Mouse (Mus musculus): ENCODE results near the gene AC140267.1. TPM values are rescaled to one million over a fixed set of nuclear protein-coding genes. Genes with fewer than 3 reads are reported as not detected.

The AC140267.1 gene
- polyA plus RNA-seq, 2 experiments, result not detected

DNA sequence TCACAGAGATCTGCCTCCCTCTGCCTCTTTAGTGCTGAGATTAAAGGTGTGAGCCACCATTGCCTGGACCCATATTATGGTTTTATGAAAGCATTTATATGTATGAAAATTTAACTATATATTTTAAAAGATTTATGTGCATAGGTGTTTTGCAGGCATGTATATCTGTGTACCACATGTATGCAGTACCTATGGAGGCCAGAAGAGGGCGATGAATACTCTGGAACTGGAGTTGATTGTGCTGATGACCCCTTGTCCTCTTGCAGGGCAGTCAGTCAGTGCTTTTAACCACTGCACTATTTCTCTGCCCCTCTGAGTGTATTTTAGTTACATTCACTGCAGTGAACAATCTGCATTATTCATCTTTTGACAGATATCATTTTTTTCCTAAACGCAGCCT, 9.8 kb upstream of the AC140267.1 start:
- no peak overlapping the region for H3K4me3 ChIP-seq (ENCODE audit: insufficient read depth in 1 of 2, low read depth in 2 of 2, low read length in 2 of 2)
- 48% methylated on average over 2 of the region's 2 CpGs for WGBS (ENCODE audit: insufficient replicate concordance)
- DNase-seq (ENCODE audit: low read depth in 3 of 3, low spot score in 3 of 3), result peak; percentile 58 to 59 (median 58)
- no peak overlapping the region for H3K27ac ChIP-seq
- no peaks in the 10 kb centered on the region for H3K4me1 ChIP-seq (replicated peaks; ENCODE audit: control insufficient read depth in 2 of 2, insufficient read depth in 2 of 2, low read length in 1 of 2)
- H3K4me2 ChIP-seq (ENCODE audit: low read depth), result no peak overlapping the region
- no peaks in the 10 kb centered on the region for H3K27me3 ChIP-seq (ENCODE audit: control insufficient read depth, insufficient read depth, low read length)
- peak; percentile 67; the same call in 1 of the 2 replicates for ATAC-seq (ENCODE audit: insufficient read depth)
- H3K36me3 ChIP-seq (replicated peaks; ENCODE audit: control insufficient read depth, insufficient read depth, low read depth), result no peaks in the 10 kb centered on the region
- H3K9ac ChIP-seq (replicated peaks), result no peak overlapping the region
- no peaks in the 10 kb centered on the region for H3K9me3 ChIP-seq (ENCODE audit: control insufficient read depth, low read length)
- no peak for TF ChIP-seq EP300 (IDR thresholded peaks at IDR 0.05; ENCODE audit: low read depth)
- TF ChIP-seq CTCF (IDR thresholded peaks at IDR 0.05; ENCODE audit: low read depth), result peak; percentile 83

DNA sequence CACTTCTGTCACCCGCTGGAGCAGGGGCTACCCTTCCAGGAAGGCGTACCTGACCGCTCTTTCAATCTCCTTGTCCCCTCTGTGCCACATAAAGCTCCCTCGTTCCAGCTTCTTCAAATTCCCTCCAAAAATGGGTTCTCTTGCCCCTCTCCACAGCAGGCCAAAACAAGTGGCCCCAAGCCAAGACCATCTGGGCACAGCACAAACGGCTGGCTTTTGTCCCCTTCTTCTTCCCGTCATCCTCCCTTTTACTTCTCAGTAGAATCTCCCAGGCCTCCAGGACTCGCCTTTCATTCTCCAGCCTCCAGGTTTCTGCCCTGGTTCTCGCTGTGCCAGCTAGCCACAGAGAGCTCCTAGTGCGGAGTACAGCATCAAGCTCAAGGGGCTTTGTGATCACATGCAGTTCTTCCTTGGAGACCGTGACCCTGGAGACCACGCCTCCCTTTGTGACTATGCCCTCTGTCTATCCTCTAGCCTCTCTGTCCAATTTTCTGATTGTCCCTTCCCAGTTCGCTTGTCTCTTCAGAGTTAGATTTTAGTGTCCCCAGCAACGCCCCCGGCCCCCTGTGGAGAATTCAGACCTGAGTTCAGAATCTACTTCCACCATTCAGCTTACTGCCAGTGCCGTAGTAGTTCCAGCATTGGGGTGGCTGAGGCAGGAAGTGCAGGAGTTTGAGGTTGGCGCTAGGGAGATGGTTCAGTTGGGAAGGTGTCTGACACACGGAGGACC, 7.4 kb upstream of the AC140267.1 start:
- Histone ChIP-seq H3K4me1 (replicated peaks; ENCODE audit: control insufficient read depth in 2 of 2, insufficient read depth in 2 of 2, low read length in 1 of 2) (peaks cover 4 to 8% of the 10 kb centered on the region in 2 experiments), H3K27me3 (ENCODE audit: control insufficient read depth, insufficient read depth, low read length) (no peaks in the 10 kb centered on the region), H3K4me2 (ENCODE audit: low read depth) (no peak overlapping the region), H3K4me3 (ENCODE audit: insufficient read depth in 1 of 2, low read depth in 2 of 2, low read length in 2 of 2) (no peak overlapping the region), H3K9ac (replicated peaks) (no peak overlapping the region), H3K27ac (no peak overlapping the region), H3K36me3 (replicated peaks; ENCODE audit: control insufficient read depth, insufficient read depth, low read depth) (no peaks in the 10 kb centered on the region), H3K9me3 (ENCODE audit: control insufficient read depth, low read length) (no peaks in the 10 kb centered on the region)
- 60% methylated on average over 17 of the region's 17 CpGs for WGBS (ENCODE audit: insufficient replicate concordance)
- DNase-seq (ENCODE audit: low read depth in 3 of 3, low spot score in 3 of 3) (no peak), ATAC-seq (ENCODE audit: insufficient read depth) (no peak)
- TF ChIP-seq CTCF (IDR thresholded peaks at IDR 0.05; ENCODE audit: low read depth), result no peak
- TF ChIP-seq EP300 (IDR thresholded peaks at IDR 0.05; ENCODE audit: low read depth), result no peak

DNA sequence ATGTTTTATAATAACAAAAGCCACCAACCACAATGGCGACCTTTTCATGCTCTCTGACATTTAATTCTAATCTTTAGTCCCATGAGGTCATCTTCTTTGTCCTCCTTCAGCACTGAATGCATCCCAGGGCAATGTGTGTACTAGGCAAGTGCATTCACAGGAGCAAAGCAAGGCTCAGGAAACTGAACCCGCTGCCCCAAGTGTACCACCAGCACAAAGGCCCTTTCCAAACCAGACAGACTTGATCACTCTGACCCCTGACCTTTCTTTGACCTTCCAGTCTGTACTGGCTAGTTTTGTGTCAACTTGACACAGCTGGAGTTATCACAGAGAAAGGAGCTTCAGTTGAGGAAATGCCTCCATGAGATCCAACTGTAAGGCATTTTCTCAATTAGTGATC, 3.3 kb upstream of the AC140267.1 start:
- Histone ChIP-seq H3K27ac (no peak overlapping the region), H3K36me3 (replicated peaks; ENCODE audit: control insufficient read depth, insufficient read depth, low read depth) (peaks cover 20% of the 10 kb centered on the region)
- no peak for ATAC-seq (ENCODE audit: insufficient read depth)

DNA sequence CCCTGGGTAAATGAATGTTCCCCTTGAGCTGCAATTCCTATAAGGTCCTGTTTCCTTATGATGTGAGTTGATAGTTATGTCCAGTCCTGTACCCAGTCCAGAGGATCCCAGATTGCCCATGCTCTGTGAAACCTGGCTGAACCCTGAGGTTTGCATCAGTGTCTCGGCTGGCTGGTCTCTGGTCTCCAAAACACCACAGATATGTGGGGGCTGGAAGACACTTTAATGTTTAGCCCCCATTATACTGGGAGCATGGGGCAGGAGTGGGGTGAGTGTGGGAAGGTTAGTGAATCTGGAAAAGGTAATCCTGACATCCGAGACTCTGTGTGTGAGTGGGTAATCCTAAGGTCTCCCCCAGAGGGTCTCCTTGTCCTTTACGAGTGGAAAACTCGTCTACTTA, 2.6 kb upstream of the AC140267.1 start:
- Histone ChIP-seq H3K4me3 (ENCODE audit: insufficient read depth in 1 of 2, low read depth in 2 of 2, low read length in 2 of 2) (peak overlapping the region in 1 of 2 experiments; percentile 27; a peak in 1 of 4 replicates), H3K27me3 (ENCODE audit: control insufficient read depth, insufficient read depth, low read length) (no peaks in the 10 kb centered on the region), H3K9me3 (ENCODE audit: control insufficient read depth, low read length) (no peaks in the 10 kb centered on the region), H3K4me2 (ENCODE audit: low read depth) (peak overlapping the region; percentile 62), H3K27ac (peak overlapping the region; percentile 76), H3K9ac (replicated peaks) (peak overlapping the region; percentile 41), H3K36me3 (replicated peaks; ENCODE audit: control insufficient read depth, insufficient read depth, low read depth) (peaks cover 25% of the 10 kb centered on the region), H3K4me1 (replicated peaks; ENCODE audit: control insufficient read depth in 2 of 2, insufficient read depth in 2 of 2, low read length in 1 of 2) (peaks cover 12 to 15% of the 10 kb centered on the region in 2 experiments)
- 69% methylated on average over 4 of the region's 4 CpGs for WGBS (ENCODE audit: insufficient replicate concordance)
- TF ChIP-seq CTCF (IDR thresholded peaks at IDR 0.05; ENCODE audit: low read depth) (no peak), EP300 (IDR thresholded peaks at IDR 0.05; ENCODE audit: low read depth) (no peak)
- ATAC-seq (ENCODE audit: insufficient read depth) (no peak), DNase-seq (ENCODE audit: low read depth in 3 of 3, low spot score in 3 of 3) (no peak)

More for the DNA sequence above, 3.3 kb upstream of the AC140267.1 start:
- no peak for TF ChIP-seq EP300 (IDR thresholded peaks at IDR 0.05; ENCODE audit: low read depth)
- no peak for TF ChIP-seq CTCF (IDR thresholded peaks at IDR 0.05; ENCODE audit: low read depth)
- no peaks in the 10 kb centered on the region for H3K9me3 ChIP-seq (ENCODE audit: control insufficient read depth, low read length)
- no peak for DNase-seq (ENCODE audit: low read depth in 3 of 3, low spot score in 3 of 3)
- H3K9ac ChIP-seq (replicated peaks), result no peak overlapping the region
- H3K4me1 ChIP-seq (replicated peaks; ENCODE audit: control insufficient read depth in 2 of 2, insufficient read depth in 2 of 2, low read length in 1 of 2), result peaks cover 12 to 15% of the 10 kb centered on the region in 2 experiments
- H3K27me3 ChIP-seq (ENCODE audit: control insufficient read depth, insufficient read depth, low read length), result no peaks in the 10 kb centered on the region
- H3K4me3 ChIP-seq (ENCODE audit: insufficient read depth in 1 of 2, low read depth in 2 of 2, low read length in 2 of 2), result no peak overlapping the region
- WGBS (ENCODE audit: insufficient replicate concordance), result 63% methylated on average over 2 of the region's 2 CpGs
- no peak overlapping the region for H3K4me2 ChIP-seq (ENCODE audit: low read depth)

DNA sequence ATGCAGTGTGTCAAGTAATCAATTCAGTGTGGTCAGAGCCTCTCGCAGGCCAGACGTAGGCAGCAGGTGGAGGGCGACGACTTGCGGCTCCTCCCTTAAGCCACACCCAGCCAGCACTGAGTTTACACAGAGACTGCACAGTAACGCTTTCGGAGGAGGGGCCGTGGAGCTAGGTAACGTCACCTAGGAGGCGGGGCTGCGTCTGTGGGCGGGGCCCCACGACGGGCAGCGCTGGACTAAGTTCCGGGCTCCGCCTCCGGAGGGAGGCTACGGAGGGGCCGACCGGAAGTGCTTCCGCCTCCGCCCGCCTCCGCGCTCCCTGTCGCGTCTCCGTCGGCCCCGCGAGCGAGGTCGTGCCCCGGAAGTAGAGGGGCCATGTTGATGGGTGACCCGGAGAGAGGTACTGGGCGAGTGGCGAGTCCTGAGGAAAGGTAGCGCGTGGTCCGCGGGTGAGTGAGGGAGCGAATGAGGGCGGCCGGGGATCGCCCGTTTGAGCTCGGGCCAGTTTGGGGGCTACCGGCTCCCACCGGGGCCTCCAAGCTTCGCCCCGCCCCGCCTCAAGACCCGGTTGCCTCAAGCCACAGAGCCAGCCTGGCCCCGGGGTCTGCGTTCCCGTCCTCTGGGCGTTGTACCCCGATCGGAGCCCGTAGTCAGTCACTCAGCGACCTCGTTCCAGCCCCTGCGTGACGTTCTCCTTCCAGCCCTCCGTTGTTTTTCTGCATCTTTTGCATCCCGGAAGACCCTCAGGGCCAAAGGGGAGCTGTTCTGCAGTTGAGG, 1.7 kb upstream of the AC140267.1 start, which contains the start of gene Mief1:
Mief1 (plus strand) TSS at position 286 of the 777 bp plus-strand sequence.
- peak; percentile 97 to 99 (median 98) for DNase-seq (ENCODE audit: low read depth in 3 of 3, low spot score in 3 of 3)
- Histone ChIP-seq H3K27me3 (ENCODE audit: control insufficient read depth, insufficient read depth, low read length) (no peaks in the 10 kb centered on the region), H3K4me3 (ENCODE audit: insufficient read depth in 1 of 2, low read depth in 2 of 2, low read length in 2 of 2) (peak within 1 kb of the TSS; percentile 95 to 98), H3K27ac (peak within 1 kb of the TSS; percentile 76), H3K9me3 (ENCODE audit: control insufficient read depth, low read length) (no peaks in the 10 kb centered on the region), H3K4me2 (ENCODE audit: low read depth) (peak within 1 kb of the TSS; percentile 96), H3K9ac (replicated peaks) (peak within 1 kb of the TSS; percentile 96), H3K36me3 (replicated peaks; ENCODE audit: control insufficient read depth, insufficient read depth, low read depth) (peaks cover 32% of the 10 kb centered on the region), H3K4me1 (replicated peaks; ENCODE audit: control insufficient read depth in 2 of 2, insufficient read depth in 2 of 2, low read length in 1 of 2) (peaks cover 12 to 15% of the 10 kb centered on the region in 2 experiments)
- ATAC-seq (ENCODE audit: insufficient read depth), result peak; percentile 98
- WGBS (ENCODE audit: insufficient replicate concordance), result under 1% methylated on average over 61 of the region's 67 CpGs
- 0 out of 2 replicates have a peak, but pooled peaks have one; percentile 24 for TF ChIP-seq EP300 (IDR thresholded peaks at IDR 0.05; ENCODE audit: low read depth)
- peak; percentile 56 for TF ChIP-seq CTCF (IDR thresholded peaks at IDR 0.05; ENCODE audit: low read depth)
